Mouse (Mus musculus) hematopoietic stem cell, adult 5-6 weeks (primary cell): ENCODE results near the gene 1700001O22Rik. TPM values are rescaled to one million over a fixed set of nuclear protein-coding genes. Genes with fewer than 3 reads are reported as not detected.

Experiments used
- ATAC-seq, 2 experiments: fragments of 125-278 bp in 1 of 2; replicated peaks in 1 of 2; 2 replicates each; pipeline ENCODE4 v1.8.0; 2016 to 2017; ENCODE audit warnings: inconsistent platforms in 2 of 2, mild to moderate bottlenecking in 2 of 2, moderate number of reproducible peaks in 2 of 2, low read depth in 1 of 2, moderate TSS enrichment in 1 of 2; ENCODE audit not compliant: low FRiP score in 2 of 2, poor library complexity in 2 of 2, severe bottlenecking in 2 of 2, insufficient read depth in 1 of 2, low TSS enrichment in 1 of 2
- total RNA-seq: library from RNA; stranded (forward); fragments of 172-1452, 232-1000 nt; gene quantifications from 2 replicates; pipeline ENCODE4 v1.2.3, GENCODE M21; 2017

1700001O22Rik gene
- total RNA-seq, result 1.8 and 3.0 TPM in 2 replicates

DNA sequence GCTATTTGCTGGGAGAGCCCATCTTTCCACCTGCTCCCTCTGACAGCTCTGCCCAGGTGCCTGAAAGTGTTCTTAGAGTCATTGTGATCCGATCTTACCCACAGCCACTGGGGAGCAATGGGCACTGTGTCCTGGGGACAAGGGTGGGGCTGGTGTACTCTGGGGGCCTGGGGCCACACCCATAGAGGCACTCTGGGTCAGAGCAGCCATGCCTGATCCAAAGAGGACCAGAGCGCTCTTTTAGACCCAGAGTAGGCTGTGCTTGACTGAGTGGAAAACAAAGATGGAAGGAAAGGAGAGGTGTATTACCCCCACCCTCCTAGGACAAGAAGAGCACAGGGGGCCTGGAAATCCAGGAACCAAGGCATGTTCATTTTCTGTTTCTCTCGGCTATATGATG is at the start of gene 1700001O22Rik:
Gene 1700001O22Rik (minus strand): TSS at position 58 of the 400 bp plus-strand sequence.
- ATAC-seq, result no peak

DNA sequence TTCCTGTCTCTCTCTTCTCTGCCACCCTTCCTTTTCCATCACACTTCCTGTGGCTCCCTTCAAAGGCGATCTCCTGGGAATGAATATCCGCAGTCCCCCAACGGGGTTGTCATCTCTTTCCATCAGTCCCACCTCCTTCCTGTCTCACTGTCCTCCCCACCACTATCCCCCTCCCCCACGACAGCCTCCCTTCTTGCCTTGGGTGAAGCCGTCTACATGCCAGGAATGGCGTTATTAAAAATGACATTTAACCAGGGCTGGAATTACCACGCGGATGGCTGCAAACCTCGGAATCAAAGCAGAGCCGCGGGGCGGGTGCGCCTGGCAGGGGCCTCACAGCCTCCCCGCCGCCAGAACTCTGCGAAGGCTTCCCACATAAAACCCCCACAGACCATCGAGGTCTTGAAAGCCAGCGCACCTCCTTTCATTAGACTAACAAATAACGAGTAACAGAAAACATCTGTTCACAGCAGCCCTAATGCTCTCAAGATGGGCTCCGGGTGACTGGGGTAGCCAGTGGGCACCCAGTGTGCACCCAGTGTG is 49.4 kb upstream of the 1700001O22Rik start:
- no peak for ATAC-seq

DNA sequence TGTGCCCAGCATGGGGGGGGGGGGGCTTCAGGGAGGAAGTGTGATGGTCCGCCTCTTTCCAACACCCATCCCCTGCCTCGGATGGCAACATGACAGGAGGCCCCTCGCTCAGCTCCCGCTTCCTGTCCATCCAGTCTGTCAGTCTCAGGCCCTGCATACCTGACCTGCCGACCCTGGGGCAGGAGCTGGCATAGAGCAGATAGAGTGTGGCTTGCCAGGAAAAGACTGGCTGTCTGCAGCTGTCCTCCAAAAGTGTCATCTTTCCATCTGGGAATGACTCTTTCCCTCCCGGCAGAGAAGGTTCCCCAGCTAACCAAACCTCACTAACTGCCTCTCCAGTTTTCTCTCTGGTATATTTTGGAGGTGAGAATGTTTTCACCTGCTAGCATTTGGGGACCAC is 47.1 kb upstream of the 1700001O22Rik start:
- ATAC-seq, result no peak

DNA sequence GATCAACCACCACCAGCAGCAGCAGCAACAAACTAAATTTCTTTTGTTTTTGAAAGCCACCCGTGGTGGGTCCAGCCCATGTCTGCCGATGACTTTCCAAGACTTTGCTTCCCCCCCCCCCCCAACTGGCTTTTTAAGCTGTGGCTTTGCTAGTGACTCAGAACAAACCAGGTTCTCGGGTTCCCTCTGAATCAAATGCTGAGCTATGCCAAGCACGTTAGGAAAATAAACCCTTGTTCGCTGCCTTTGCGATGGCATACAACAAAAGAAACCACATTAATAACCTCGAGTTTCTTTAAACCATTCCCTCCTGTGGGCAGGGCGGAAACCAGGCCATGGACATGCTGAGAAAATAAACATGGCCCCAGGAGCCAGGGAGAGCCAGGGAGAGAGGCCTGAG is 44.7 kb upstream of the 1700001O22Rik start:
- no peak for ATAC-seq

DNA sequence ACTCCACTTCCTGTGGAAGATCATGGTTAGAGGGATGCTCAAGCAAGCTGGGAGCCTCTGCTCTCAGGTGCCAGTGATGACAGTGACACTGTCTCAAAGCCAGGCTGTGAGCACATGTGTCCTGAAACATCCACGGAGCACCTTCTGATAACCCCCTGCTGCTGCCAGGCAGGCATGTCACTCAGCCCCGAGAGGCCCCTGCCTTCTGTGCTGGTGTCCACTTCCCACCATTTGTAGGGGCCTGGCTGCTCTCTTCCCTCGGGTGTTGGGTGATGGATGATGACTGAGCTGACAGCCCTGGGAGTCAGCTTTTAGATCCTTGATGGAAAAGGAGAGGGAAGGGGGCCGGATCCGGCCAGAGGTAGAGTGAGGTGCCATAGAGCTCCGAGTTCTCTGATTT is 43.3 kb upstream of the 1700001O22Rik start:
- ATAC-seq, result no peak

DNA sequence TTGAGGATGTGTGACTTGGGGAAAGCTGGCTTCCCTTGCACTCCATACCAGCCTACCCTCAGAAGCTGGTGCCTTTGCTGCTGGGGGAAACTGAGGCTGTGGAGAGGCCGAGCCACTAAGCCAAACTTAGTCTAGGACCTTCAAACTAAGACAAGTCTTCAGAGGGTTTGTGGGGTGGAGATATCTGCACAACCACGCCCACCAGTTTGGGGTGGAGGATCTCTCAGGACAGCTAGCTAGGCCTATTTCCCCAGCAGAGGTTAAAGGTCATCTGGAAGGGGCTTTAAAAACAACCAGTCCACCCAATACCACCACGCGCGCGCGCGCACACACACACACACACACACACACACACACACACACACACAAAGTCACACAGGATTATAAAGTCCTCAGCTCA is 42.8 kb upstream of the 1700001O22Rik start:
- no peak for ATAC-seq

DNA sequence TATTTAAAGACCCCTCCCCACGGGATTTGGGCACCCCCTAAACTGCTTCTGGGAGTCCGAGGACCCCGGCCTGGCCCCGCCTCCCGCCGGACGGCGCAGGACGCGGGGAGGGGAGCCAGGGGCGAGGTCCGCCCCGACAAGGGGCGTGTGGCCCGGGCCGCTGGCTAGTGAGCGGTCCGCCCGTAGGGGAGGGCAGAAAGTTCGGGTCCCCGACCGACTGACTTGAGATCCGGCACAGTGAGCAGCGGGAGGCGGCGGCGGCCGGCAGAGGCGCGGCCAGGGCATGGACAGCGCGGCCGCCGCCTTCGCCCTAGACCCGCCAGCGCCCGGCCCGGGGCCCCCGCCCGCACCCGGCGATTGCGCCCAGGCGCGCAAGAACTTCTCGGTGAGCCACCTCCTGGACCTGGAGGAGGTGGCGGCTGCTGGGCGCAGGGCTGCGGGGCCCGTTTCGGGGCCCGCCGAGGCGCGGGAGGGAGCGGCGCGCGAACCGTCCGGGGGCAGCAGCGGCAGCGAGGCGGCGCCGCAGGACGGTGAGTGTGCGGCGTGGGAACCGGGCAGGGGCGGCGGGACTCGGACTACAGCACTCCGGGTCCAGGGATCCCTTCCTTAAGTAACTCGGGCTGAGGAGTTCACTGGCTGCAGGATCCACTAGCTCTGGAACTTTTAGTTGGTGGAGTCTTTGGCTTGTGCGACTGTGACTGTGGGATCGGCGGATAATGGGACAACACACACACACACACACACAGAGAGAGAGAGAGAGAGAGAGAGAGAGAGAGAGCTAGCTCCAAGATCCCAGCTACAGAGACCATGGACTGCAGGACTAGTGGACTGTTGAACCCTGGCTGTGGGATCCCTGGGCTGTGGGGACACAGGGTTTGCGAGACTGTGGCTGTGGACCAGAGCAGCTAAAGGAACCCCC is 42.0 kb upstream of the 1700001O22Rik start:
- ATAC-seq, result peak in 1 of 2 experiments; percentile 34; a peak in 1 of 4 replicates

DNA sequence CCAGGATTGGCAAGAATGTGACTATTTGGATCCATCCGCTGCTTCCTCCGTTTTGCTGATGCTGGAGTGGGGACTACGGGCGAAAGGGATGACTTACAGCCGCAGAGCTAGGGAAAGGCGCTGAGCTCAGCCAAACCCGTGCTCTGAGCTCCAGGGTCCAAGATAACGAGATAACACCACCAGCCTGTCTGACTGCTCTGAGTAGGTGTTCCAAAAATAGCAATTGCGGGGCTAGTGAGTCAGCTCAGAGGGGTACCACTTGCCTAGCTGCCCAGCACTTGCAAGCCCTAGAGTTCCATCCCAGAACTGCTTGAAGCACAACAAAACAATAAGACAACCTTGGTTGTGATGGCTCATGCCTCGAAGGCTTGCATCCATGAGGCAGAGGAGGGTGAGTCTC is 39.2 kb upstream of the 1700001O22Rik start:
- ATAC-seq, result no peak

DNA sequence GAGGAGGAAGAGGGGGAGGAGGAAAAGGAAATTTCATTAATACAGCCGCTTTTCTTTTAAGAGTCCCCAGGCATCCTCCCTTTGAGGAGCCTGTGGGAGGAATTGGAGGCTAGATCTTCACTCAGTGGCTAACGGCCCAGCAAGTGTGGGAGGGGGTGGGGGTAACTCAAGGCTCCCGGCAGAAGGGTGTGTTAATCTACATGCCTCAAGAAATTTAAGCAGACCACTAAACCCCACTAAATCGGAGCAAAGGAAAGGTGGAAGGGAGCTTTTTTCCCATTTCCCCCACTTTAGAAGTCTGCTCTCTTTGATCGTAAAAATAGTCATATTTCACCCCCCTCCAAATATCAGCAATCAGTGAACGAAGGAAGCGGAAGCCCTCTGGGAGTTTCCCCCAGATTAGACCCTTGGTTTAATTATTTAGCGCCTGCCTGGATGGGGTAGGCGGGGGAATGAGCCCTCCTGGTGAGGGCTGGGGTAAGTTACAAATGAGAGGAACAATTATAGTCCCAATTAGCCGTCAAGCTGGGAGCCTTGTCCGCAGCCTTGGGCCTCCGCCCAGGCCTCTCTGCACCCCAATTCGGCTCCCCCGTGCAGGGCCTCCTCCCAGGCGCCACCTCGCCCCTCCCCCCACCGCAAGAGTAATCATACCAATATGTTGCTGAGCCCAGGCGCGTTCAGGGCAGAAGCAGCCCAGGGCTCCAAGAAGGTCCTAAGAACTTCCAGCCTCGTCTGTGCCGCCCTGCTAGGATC is 33.0 kb upstream of the 1700001O22Rik start:
- ATAC-seq, result no peak

DNA sequence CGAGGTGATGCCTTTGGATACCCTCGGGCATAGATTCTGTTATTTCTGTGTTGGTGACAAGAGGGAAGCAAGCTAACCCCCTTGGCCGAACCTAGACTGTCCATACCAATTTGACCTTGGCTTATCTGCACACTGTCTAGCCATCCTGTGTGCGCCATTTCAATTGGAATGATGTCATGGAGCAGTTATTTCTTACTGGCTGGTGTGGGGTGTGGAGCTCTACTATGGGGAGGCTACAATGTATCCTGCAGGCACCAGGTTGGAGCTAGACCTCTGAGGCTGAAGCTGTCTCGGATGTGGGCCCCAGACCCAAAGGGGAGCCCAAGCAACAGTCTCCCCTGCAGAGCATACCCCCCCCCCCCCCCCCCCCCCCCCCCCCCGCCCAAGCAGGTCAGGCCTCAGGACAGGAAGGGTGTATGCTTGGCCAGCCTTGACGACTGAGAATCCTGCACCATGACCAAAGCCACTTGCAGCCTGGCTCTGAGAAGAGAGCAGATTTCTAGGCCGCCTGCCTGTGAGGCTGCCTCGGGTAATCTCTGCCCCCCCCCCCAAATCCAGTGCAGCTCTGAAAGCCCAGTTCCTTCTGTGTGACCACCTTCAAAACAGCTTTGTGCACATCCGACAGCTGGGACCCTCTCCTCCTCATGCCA is 31.0 kb upstream of the 1700001O22Rik start, which contains the start of gene Prrx2:
Gene Prrx2 (plus strand): TSS at position 600 of the 650 bp plus-strand sequence.
- ATAC-seq, result no peak

DNA sequence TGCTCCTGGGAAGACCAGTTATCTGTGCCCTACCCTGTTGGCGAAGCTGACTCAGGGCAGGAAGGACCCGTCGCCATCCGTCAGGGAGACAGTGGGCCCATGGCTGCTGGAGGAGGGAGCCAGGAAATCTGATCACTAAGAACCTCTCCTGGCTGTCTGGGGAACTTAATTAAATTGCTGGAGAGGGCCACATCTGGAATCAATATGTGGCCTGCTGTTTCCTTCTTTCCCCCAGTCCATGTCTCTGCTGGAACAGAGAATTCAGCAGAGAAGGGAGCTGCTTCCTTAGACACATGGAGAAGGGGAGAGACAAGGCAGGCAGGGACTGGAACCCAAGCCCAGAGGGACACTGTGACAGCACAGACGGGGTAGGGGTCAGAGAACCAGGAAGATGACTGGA is 30.2 kb upstream of the 1700001O22Rik start:
- ATAC-seq, result no peak

DNA sequence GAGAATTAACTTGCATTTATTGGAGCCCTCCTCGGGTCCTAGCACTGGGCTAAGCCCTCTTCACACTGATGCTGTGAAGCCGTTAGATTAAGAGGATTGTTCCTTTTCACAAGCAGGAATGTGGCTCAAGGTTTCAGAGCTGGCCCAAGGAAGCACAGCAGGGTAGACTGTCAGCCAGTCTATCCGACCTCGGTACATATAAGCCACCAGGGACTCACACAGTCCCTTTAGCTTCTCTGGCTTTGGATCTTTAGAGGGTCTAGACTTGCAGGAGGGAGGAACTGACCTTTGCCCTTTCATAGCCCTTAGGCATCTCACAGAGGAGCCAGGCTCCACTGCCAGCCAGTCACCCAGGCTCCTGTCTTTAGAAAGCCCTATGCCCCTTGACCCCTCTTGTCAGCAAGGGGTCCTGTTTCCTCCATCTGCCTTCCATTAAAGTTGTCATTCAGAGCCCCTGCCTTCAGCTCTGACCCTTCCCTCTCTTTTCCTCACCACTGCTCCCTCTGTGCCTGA is 26.9 kb upstream of the 1700001O22Rik start, which contains the start of gene Asb6:
Gene Asb6 (minus strand): TSS at position 51 of the 513 bp plus-strand sequence.
- no peak for ATAC-seq

DNA sequence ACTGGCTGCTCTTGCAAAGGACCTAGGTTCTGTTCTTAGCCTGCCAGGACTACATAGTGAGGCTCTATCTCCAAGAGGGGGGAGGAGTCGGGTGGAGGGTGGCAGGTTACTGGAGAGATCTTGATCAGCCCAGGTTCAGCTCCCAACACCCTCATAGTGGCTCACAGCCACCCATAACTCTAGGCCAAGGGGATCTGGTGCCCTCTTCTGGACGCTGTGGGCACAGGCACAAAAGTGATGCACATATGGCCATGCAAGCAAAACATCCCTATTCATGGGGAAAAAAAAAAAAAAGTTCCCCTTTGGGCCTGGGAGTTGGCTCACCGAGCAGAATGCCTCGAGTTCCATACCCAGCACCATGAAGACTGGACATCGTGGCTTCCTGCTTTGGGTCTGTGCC is 25.9 kb upstream of the 1700001O22Rik start:
- ATAC-seq, result no peak; a peak in 1 of 4 replicates

DNA sequence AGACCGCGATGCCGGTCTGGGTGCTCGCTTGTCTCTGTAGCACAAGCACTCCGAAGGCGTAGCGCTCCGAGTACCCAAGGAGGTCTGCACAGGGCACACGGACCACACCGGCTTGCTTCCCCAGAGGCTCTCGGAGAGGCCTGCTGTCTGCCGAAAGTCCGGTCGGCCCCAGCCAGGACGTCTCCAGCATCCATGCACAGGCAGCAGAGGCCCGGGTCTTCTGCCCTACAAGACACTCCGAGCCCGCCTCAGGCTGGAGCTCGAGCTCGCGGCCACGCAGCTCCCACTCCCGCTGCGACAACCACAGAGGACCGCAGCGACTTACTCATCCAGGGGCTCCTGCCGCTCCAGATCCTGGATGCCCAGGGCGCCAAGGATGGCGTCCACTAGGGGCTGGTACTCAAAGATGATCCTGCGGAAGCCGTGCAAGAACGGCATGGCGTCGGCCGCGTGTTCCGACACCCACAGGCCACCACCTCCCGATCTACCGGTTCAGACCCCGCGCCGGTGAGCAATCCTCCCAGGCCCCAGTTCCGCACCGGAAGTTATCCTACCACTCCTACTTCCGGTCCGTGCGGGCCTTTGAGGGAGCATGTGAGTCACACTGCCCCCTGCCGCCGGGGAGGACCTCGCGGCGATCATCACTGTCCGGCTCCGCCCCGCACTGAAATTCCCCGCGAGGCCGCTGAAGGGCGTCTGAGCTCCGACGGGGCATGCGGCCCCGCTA is 24.5 kb upstream of the 1700001O22Rik start:
- ATAC-seq, result peak; percentile 79 to 82

DNA sequence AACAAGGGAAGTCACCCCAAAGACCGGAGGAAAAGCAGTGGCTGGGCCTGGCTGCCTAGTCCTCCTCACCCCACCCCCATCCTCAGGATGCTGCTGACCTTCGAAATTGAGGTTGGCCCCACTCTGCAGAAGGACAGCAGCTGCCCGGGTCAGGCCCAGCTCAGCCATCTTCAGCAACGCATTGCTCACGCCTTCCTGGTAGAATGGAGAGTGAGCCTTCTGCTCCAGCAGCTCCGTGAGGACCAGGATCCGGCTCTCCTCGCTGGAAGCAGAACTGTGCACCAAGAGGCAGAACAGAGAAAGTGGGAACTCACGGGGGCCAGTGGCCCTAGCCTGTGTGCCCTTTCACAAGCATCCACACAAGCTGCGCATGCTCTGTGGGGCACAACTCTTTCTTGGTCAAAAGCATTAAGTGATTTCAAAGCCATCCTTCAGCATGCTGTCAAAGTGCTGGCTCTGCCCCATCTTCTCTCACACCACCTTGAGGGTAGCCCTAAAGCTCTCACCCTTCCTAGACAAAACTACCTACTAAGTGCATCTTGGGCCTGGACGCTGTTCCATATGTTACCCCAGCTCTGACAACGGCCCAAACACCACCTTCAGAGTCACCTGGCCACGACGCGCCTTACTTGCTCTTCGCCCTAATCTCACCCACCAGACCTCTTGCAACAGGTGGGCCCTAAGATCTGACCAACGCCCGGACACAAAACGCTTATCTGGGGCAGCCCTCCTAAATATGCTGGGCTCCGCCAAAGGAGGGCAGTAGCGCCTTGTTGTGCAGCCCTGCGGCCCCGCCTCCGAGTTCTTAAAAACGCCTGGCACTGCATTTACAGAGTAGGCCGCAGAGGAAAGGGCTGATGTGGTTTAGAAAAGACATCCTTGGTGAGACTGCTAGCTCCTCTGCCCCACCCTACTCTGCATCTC is 23.6 kb upstream of the 1700001O22Rik start:
- ATAC-seq, result peak; percentile 35 to 43
